Mouse (Mus musculus) layer of hippocampus, adult 9-10 months (tissue): ENCODE data around the gene Speer2.

ENCODE experiments used
- DNase-seq: peaks from one replicate; pipeline ENCODE4 v3.0.0; 2022; ENCODE audit warnings: low spot score

Speer2 gene

GRCm38 (mm10) chr16:69863644-69864043, at the start of gene Speer2:
Gene Speer2 (minus strand): TSS chr16:69863744.
- DNase-seq = no peak

GRCm38 (mm10) chr16:69904303-69904702, 40.8 kb upstream of the Speer2 start:
- no peak for DNase-seq

GRCm38 (mm10) chr16:69880712-69881111, 17.2 kb upstream of the Speer2 start:
- no peak for DNase-seq

- no peak for DNase-seq
Observed at GRCm38 (mm10) chr16:69836628-69837027, 26.9 kb downstream of the Speer2 start.

GRCm38 (mm10) chr16:69813652-69814051, 49.9 kb downstream of the Speer2 start:
- DNase-seq = no peak
